Mouse (Mus musculus) liver, adult 2 months (tissue): ENCODE measurements around the gene Csf2.

Experiments
- CTCF ChIP-seq: fragments of 200-500 bp; IDR thresholded peaks from 2 replicates; pipeline ENCODE4 v1.5.1; 2011; ENCODE audit warnings: low read depth, low read length, control low read depth
- POLR2A ChIP-seq: fragments of 200-500 bp; IDR thresholded peaks from 2 replicates; pipeline ENCODE4 v1.6.1; 2011; ENCODE audit warnings: low read length, control low read depth; ENCODE audit not compliant: insufficient read depth; ENCODE audit errors: extremely low read depth

DNA sequence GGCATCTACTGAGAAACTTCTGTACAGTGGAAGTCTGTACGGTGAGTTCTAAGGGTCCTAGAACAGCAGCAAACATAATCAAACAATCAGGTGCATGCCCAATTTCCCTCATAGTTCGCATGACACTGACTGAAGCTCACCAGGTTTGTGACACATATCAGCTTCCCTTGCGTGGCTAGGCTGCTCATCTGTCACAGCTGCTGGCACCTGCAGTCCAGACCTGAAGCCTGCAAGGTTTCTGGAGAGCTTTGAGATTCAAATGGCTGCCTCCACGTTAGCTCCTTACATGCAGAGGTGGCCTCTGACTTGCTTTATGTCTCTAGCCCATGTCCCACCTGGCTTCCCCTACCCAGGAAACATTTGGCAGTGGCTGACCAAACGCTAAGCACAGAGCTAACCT, 35.8 kb downstream of the Csf2 start:
- no peak for TF ChIP-seq POLR2A
- no peak for TF ChIP-seq CTCF
